Mouse (Mus musculus) kidney, postnatal 0 days (tissue): ENCODE measurements around the gene Rnase2b. TPM values are rescaled to one million over a fixed set of nuclear protein-coding genes. Genes with fewer than 3 reads are reported as not detected.

Experiments
- ATAC-seq: fragments of 200-750 bp; cut with Nextera tagmentation; replicated peaks from 2 replicates; pipeline ENCODE4 v1.8.0; 2017; ENCODE audit warnings: low read depth, moderate number of reproducible peaks, moderate TSS enrichment, moderate library complexity; ENCODE audit not compliant: low FRiP score
- DNase-seq: peaks from one replicate; pipeline ENCODE4 v3.0.0-alpha.2; 2016; ENCODE audit warnings: low spot score
- H3K27ac ChIP-seq: fragments of 300-500 bp; sonication (generic); 2 replicates; pipeline ENCODE4 v1.5.1; 2014; ENCODE audit warnings: mild to moderate bottlenecking
- H3K27me3 ChIP-seq: fragments of 300-500 bp; sonication (generic); 2 replicates; pipeline ENCODE4 v1.6.1; 2014; ENCODE audit warnings: low read length, mixed read lengths; ENCODE audit not compliant: insufficient read depth
- H3K36me3 ChIP-seq: fragments of 300-500 bp; sonication (generic); 2 replicates; pipeline ENCODE4 v1.6.1; 2014; ENCODE audit warnings: low read length, mixed read lengths; ENCODE audit not compliant: insufficient read depth
- H3K4me1 ChIP-seq: fragments of 300-500 bp; sonication (generic); replicated peaks from 2 replicates; pipeline ENCODE4 v1.6.1; 2014; ENCODE audit warnings: antibody characterized with exemption, low read length, mixed read lengths; ENCODE audit not compliant: insufficient read depth
- H3K4me2 ChIP-seq: fragments of 300-500 bp; sonication (generic); 2 replicates; pipeline ENCODE4 v1.6.1; 2014; ENCODE audit warnings: mild to moderate bottlenecking, low read length, moderate library complexity, mixed read lengths
- H3K4me3 ChIP-seq: fragments of 300-500 bp; sonication (generic); replicated peaks from 2 replicates; pipeline ENCODE4 v1.5.1; 2014; ENCODE audit warnings: low read depth, low read length
- H3K9ac ChIP-seq: fragments of 300-500 bp; sonication (generic); 2 replicates; pipeline ENCODE4 v1.6.1; 2014; ENCODE audit warnings: low read depth, low read length
- H3K9me3 ChIP-seq: fragments of 300-500 bp; sonication (generic); replicated peaks from 2 replicates; pipeline ENCODE4 v1.6.1; 2016; ENCODE audit warnings: low read length, inconsistent platforms, mixed read lengths
- CTCF ChIP-seq: IDR thresholded peaks from 2 replicates; pipeline ENCODE4 v1.5.1; 2016; ENCODE audit warnings: antibody characterized with exemption, low read depth, mild to moderate bottlenecking, moderate library complexity
- WGBS: fragments of 180-500 bp; shearing (Covaris S2); extraction: QIAGEN DNeasy Blood & Tissue Kit; methylation state at CpG from one replicate; pipeline ENCODE4 v1.1.7; 2014; 5-methylcytosine and 5-hydroxymethylcytosine counted together
- polyA plus RNA-seq: library from polyadenylated mRNA; unstranded; fragments of >200 nt; fragmentation: Nextera tagmentation; extraction: Ambion mirVana; gene quantifications from 2 replicates; pipeline ENCODE4 v1.2.1, GENCODE M21; 2015

Rnase2b gene
- polyA plus RNA-seq, 1 experiment from 2014 or later, result not detected

- H3K4me2 ChIP-seq, result no peak overlapping the region
- no peak for TF ChIP-seq CTCF
- no peak overlapping the region for H3K9ac ChIP-seq
- WGBS, result 67% methylated on average over 4 of the region's 4 CpGs
- H3K27me3 ChIP-seq, result no peaks in the 10 kb centered on the region
- DNase-seq (no peak), ATAC-seq (no peak)
- H3K27ac ChIP-seq, result no peak overlapping the region
- H3K36me3 ChIP-seq, result no peaks in the 10 kb centered on the region
- no peaks in the 10 kb centered on the region for H3K9me3 ChIP-seq
- H3K4me1 ChIP-seq, result no peaks in the 10 kb centered on the region
- no peak overlapping the region for H3K4me3 ChIP-seq
Observed at GRCm38 (mm10) chr14:51129624-51129975, 32.5 kb upstream of the Rnase2b start.

GRCm38 (mm10) chr14:51130315-51130940 lies 31.6 kb upstream of the Rnase2b start:
- H3K27me3 ChIP-seq, result no peaks in the 10 kb centered on the region

DNA sequence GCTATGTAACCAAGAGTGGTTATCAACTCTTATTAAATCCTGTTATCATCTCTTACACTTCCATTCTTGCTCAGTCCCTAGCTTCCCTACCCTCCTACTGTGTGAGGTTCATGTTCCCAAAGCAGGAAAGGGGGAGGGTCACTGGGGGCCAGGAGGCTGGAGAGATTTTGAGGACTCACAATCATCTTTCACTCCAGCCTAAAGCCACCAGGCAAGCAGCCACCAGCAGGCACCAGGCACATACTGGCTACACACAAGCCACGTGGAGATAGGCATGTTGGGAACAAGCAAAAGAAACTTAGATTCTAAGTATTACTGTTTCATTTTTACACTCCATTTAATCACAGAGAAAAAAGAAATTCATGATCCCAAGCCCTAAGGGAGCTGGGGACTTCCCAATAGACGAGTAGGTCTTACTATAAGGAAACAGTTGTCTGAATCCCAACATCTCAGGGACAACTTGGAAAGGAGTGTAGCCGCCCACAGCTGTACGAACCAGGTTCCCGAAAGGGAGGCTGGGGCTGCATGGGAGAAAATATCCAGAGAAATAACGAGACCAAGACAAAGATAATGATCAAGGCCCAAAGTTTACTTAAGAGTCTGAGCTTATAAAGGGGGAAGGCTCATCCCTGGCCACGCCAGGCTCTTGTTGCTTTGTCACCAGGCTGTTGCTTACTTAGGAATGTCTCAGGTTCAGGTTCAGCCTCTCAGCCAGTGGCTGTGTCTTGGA lies 30.8 kb upstream of the Rnase2b start:
- H3K4me3 ChIP-seq, result no peak overlapping the region
- 78% methylated on average over 7 of the region's 7 CpGs for WGBS
- ATAC-seq (no peak), DNase-seq (no peak)
- H3K4me2 ChIP-seq, result no peak overlapping the region
- H3K9ac ChIP-seq, result no peak overlapping the region
- no peak overlapping the region for H3K27ac ChIP-seq
- no peaks in the 10 kb centered on the region for H3K4me1 ChIP-seq
- H3K36me3 ChIP-seq, result no peaks in the 10 kb centered on the region
- no peak for TF ChIP-seq CTCF
- no peaks in the 10 kb centered on the region for H3K27me3 ChIP-seq
- H3K9me3 ChIP-seq, result no peaks in the 10 kb centered on the region

More at GRCm38 (mm10) chr14:51130315-51130940, 31.6 kb upstream of the Rnase2b start:
- Histone ChIP-seq H3K36me3 (no peaks in the 10 kb centered on the region), H3K4me2 (no peak overlapping the region), H3K9ac (no peak overlapping the region), H3K27ac (no peak overlapping the region), H3K9me3 (no peaks in the 10 kb centered on the region), H3K4me3 (no peak overlapping the region), H3K4me1 (no peaks in the 10 kb centered on the region)
- ATAC-seq (no peak), DNase-seq (no peak)
- no peak for TF ChIP-seq CTCF
- WGBS, result 86% methylated on average over 9 of the region's 9 CpGs

GRCm38 (mm10) chr14:51132372-51132771 lies 29.7 kb upstream of the Rnase2b start:
- DNase-seq, result no peak
- no peak for ATAC-seq
- no peaks in the 10 kb centered on the region for H3K9me3 ChIP-seq
- H3K4me2 ChIP-seq, result no peak overlapping the region
- H3K9ac ChIP-seq, result no peak overlapping the region
- 94% methylated on average over 4 of the region's 4 CpGs for WGBS
- H3K27me3 ChIP-seq, result no peaks in the 10 kb centered on the region
- no peak overlapping the region for H3K27ac ChIP-seq
- H3K4me1 ChIP-seq, result no peaks in the 10 kb centered on the region
- TF ChIP-seq CTCF, result no peak
- H3K36me3 ChIP-seq, result no peaks in the 10 kb centered on the region
- no peak overlapping the region for H3K4me3 ChIP-seq

DNA sequence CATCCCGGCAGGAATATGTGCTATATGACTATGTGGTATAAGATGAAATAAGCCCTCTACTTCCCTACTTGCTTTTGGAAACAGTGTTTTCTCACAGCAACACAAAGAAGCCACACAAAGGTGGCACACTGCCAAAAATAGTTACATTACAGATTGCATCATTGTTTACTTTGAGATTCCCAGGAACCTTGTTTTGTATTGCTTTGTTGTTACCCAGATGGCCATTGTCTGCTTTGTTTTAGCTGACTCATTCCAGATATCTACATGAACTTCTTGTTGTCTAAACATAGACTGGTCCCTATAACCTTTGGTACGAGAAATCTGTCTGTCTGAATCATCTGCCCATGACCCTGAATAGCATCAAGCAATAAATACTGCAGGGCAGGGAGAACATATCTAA lies 21.7 kb upstream of the Rnase2b start:
- no peak for TF ChIP-seq CTCF

DNA sequence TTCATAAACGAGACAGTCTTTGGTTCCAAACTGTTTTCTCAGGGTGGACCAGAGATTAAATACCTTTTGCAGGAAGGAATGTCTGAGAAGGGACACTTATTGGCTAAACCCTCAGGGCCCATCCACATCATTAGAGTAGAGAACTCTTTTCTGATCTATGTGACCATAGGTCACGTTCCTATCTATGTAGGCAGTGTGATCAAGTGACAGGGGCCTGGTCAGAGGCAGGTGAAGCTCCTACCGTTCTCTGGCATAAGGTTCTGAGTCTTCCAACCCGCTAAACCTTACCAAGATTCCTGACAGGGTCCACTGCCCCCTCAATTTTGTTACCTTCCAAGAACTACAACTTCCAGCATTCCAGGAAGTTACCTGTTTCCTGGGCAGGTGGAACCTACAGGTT lies 19.9 kb upstream of the Rnase2b start:
- no peak for DNase-seq
- Histone ChIP-seq H3K4me2 (no peak overlapping the region), H3K4me3 (no peak overlapping the region), H3K27ac (no peak overlapping the region), H3K27me3 (no peaks in the 10 kb centered on the region), H3K9ac (no peak overlapping the region), H3K36me3 (no peaks in the 10 kb centered on the region), H3K4me1 (no peaks in the 10 kb centered on the region), H3K9me3 (no peaks in the 10 kb centered on the region)
- TF ChIP-seq CTCF, result no peak
- 82% methylated on average over 4 of the region's 4 CpGs for WGBS
- no peak for ATAC-seq

More for the DNA sequence above, 21.7 kb upstream of the Rnase2b start:
- ATAC-seq (no peak), DNase-seq (no peak)
- Histone ChIP-seq H3K4me3 (no peak overlapping the region), H3K9ac (no peak overlapping the region), H3K4me1 (no peaks in the 10 kb centered on the region), H3K27me3 (no peaks in the 10 kb centered on the region), H3K36me3 (no peaks in the 10 kb centered on the region), H3K4me2 (no peak overlapping the region), H3K27ac (no peak overlapping the region), H3K9me3 (no peaks in the 10 kb centered on the region)
- WGBS, result 64% methylated on average over 2 of the region's 2 CpGs
